Mouse (Mus musculus): ENCODE measurements around the gene Diaph3. TPM values are rescaled to one million over a fixed set of nuclear protein-coding genes. Genes with fewer than 3 reads are reported as not detected.
"Not testable (repeated sequence)": the region's sequence is repeated elsewhere in the genome, so short reads cannot be mapped to it uniquely, and the experiment has no call there.

Gene Diaph3
- polyA plus RNA-seq, 1 experiment from 2014 or later: 4.1 TPM

- Histone ChIP-seq H3K4me1 (replicated peaks; ENCODE audit: control insufficient read depth, insufficient read depth, low read length) (no peaks in the 10 kb centered on the region), H3K4me3 (replicated peaks; ENCODE audit: low read length) (no peak overlapping the region), H3K27me3 (ENCODE audit: control insufficient read depth, insufficient read depth, low read length) (no peaks in the 10 kb centered on the region), H3K9ac (no peak overlapping the region), H3K9me3 (ENCODE audit: control insufficient read depth, low read length) (no peaks in the 10 kb centered on the region), H3K4me2 (replicated peaks) (no peak overlapping the region), H3K36me3 (replicated peaks; ENCODE audit: control insufficient read depth, insufficient read depth) (no peaks in the 10 kb centered on the region), H3K27ac (no peak overlapping the region)
- ATAC-seq (ENCODE audit: low FRiP score) (no peak), DNase-seq (ENCODE audit: low spot score) (no peak)
- WGBS: 85% methylated on average over 5 of the region's 5 CpGs
Measured at GRCm38 (mm10) chr14:87091108-87091507, 49.9 kb downstream of the Diaph3 start.

GRCm38 (mm10) chr14:87088928-87089327 lies 52.1 kb downstream of the Diaph3 start:
- Histone ChIP-seq H3K4me3 (replicated peaks; ENCODE audit: low read length) (no peak overlapping the region), H3K4me1 (replicated peaks; ENCODE audit: control insufficient read depth, insufficient read depth, low read length) (no peaks in the 10 kb centered on the region), H3K9ac (no peak overlapping the region), H3K4me2 (replicated peaks) (no peak overlapping the region), H3K9me3 (ENCODE audit: control insufficient read depth, low read length) (no peaks in the 10 kb centered on the region), H3K27me3 (ENCODE audit: control insufficient read depth, insufficient read depth, low read length) (no peaks in the 10 kb centered on the region), H3K36me3 (replicated peaks; ENCODE audit: control insufficient read depth, insufficient read depth) (no peaks in the 10 kb centered on the region), H3K27ac (no peak overlapping the region)
- ATAC-seq (ENCODE audit: low FRiP score): no peak
- no peak for DNase-seq (ENCODE audit: low spot score)
- 87% methylated on average over 4 of the region's 4 CpGs for WGBS

GRCm38 (mm10) chr14:87088456-87088855 lies 52.6 kb downstream of the Diaph3 start:
- H3K9ac ChIP-seq: no peak overlapping the region
- 88% methylated on average over 5 of the region's 5 CpGs for WGBS
- H3K27ac ChIP-seq: no peak overlapping the region
- no peak for DNase-seq (ENCODE audit: low spot score)
- no peak overlapping the region for H3K4me3 ChIP-seq (replicated peaks; ENCODE audit: low read length)
- no peaks in the 10 kb centered on the region for H3K36me3 ChIP-seq (replicated peaks; ENCODE audit: control insufficient read depth, insufficient read depth)
- H3K9me3 ChIP-seq (ENCODE audit: control insufficient read depth, low read length): no peaks in the 10 kb centered on the region
- H3K4me1 ChIP-seq (replicated peaks; ENCODE audit: control insufficient read depth, insufficient read depth, low read length): no peaks in the 10 kb centered on the region
- no peak for ATAC-seq (ENCODE audit: low FRiP score)
- H3K4me2 ChIP-seq (replicated peaks): no peak overlapping the region
- no peaks in the 10 kb centered on the region for H3K27me3 ChIP-seq (ENCODE audit: control insufficient read depth, insufficient read depth, low read length)

GRCm38 (mm10) chr14:87087996-87088395 lies 53.0 kb downstream of the Diaph3 start:
- Histone ChIP-seq H3K4me2 (replicated peaks) (no peak overlapping the region), H3K27me3 (ENCODE audit: control insufficient read depth, insufficient read depth, low read length) (no peaks in the 10 kb centered on the region), H3K4me1 (replicated peaks; ENCODE audit: control insufficient read depth, insufficient read depth, low read length) (no peaks in the 10 kb centered on the region), H3K9me3 (ENCODE audit: control insufficient read depth, low read length) (no peaks in the 10 kb centered on the region), H3K4me3 (replicated peaks; ENCODE audit: low read length) (no peak overlapping the region), H3K9ac (no peak overlapping the region), H3K27ac (no peak overlapping the region), H3K36me3 (replicated peaks; ENCODE audit: control insufficient read depth, insufficient read depth) (no peaks in the 10 kb centered on the region)
- no peak for ATAC-seq (ENCODE audit: low FRiP score)
- DNase-seq (ENCODE audit: low spot score): no peak
- 65% methylated on average over 1 of the region's 1 CpGs for WGBS

GRCm38 (mm10) chr14:87084906-87085305 lies 56.1 kb downstream of the Diaph3 start:
- H3K4me3 ChIP-seq (replicated peaks; ENCODE audit: low read length); H3K4me2 ChIP-seq (replicated peaks); H3K4me1 ChIP-seq (replicated peaks; ENCODE audit: control insufficient read depth, insufficient read depth, low read length); ATAC-seq (ENCODE audit: low FRiP score); H3K9me3 ChIP-seq (ENCODE audit: control insufficient read depth, low read length); H3K9ac ChIP-seq; H3K27me3 ChIP-seq (ENCODE audit: control insufficient read depth, insufficient read depth, low read length); DNase-seq (ENCODE audit: low spot score); H3K27ac ChIP-seq; H3K36me3 ChIP-seq (replicated peaks; ENCODE audit: control insufficient read depth, insufficient read depth): not testable (repeated sequence)
- 77% methylated on average over 8 of the region's 8 CpGs for WGBS

DNA sequence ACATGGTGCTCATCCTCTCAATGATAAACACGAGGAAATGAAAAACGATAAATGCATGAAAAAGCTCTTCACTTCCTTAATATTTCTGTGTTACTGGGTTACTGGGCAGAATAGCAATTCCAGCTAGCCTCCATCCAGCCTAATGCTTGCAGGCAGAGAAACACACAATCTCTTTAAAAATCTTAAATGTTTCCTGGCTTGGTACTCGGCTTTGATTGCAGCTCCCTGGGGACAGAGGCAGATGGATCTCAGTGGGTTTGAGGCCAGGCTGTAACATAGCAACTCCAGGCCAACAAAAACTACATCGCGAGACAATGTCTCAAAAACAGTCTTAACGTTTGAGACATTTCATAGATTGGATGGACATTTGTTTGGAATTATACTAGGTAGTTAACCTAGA lies 57.1 kb downstream of the Diaph3 start:
- H3K9ac ChIP-seq: no peak overlapping the region
- WGBS: 65% methylated on average over 6 of the region's 6 CpGs
- no peak overlapping the region for H3K4me3 ChIP-seq (replicated peaks; ENCODE audit: low read length)
- no peaks in the 10 kb centered on the region for H3K36me3 ChIP-seq (replicated peaks; ENCODE audit: control insufficient read depth, insufficient read depth)
- no peaks in the 10 kb centered on the region for H3K27me3 ChIP-seq (ENCODE audit: control insufficient read depth, insufficient read depth, low read length)
- DNase-seq (ENCODE audit: low spot score) (no peak), ATAC-seq (ENCODE audit: low FRiP score) (no peak)
- no peaks in the 10 kb centered on the region for H3K4me1 ChIP-seq (replicated peaks; ENCODE audit: control insufficient read depth, insufficient read depth, low read length)
- H3K27ac ChIP-seq: no peak overlapping the region
- no peak overlapping the region for H3K4me2 ChIP-seq (replicated peaks)
- H3K9me3 ChIP-seq (ENCODE audit: control insufficient read depth, low read length): no peaks in the 10 kb centered on the region

- H3K27me3 ChIP-seq (ENCODE audit: control insufficient read depth, insufficient read depth, low read length): no peaks in the 10 kb centered on the region
- no peak overlapping the region for H3K9ac ChIP-seq
- ATAC-seq (ENCODE audit: low FRiP score) (no peak), DNase-seq (ENCODE audit: low spot score) (no peak)
- no peak overlapping the region for H3K27ac ChIP-seq
- no peaks in the 10 kb centered on the region for H3K36me3 ChIP-seq (replicated peaks; ENCODE audit: control insufficient read depth, insufficient read depth)
- no peak overlapping the region for H3K4me2 ChIP-seq (replicated peaks)
- no peaks in the 10 kb centered on the region for H3K4me1 ChIP-seq (replicated peaks; ENCODE audit: control insufficient read depth, insufficient read depth, low read length)
- H3K4me3 ChIP-seq (replicated peaks; ENCODE audit: low read length): no peak overlapping the region
- 93% methylated on average over 2 of the region's 2 CpGs for WGBS
- no peaks in the 10 kb centered on the region for H3K9me3 ChIP-seq (ENCODE audit: control insufficient read depth, low read length)
Measured at GRCm38 (mm10) chr14:87079725-87080124, 61.3 kb downstream of the Diaph3 start.

DNA sequence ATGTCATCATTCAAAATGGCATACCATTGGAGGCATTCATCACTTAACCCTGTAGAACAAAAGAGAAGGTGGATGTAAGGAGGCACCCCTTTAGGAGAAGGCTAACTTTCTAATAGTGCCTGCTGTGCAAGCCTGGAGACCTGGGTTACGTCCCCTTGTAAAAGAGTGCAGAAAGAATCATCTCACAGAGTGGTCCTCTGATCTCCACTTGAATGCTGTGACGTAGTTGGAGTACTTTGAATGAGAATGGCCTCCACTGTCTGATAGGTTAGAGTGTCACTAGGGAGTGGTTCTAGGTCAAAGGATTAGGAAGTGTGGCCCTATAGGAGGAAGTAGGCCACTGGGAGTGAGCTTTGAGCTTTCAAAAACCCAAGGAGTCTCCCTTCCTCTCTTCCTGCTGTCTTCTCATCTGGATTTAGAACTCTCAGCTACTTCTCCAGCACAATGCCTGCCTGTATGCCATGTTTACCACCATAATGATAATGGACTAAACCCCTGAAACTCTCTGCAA lies 66.0 kb downstream of the Diaph3 start:
- H3K27ac ChIP-seq: no peak overlapping the region
- WGBS: 82% methylated on average over 2 of the region's 2 CpGs
- H3K4me3 ChIP-seq (replicated peaks; ENCODE audit: low read length): no peak overlapping the region
- no peaks in the 10 kb centered on the region for H3K4me1 ChIP-seq (replicated peaks; ENCODE audit: control insufficient read depth, insufficient read depth, low read length)
- ATAC-seq (ENCODE audit: low FRiP score): no peak
- H3K36me3 ChIP-seq (replicated peaks; ENCODE audit: control insufficient read depth, insufficient read depth): no peaks in the 10 kb centered on the region
- H3K9ac ChIP-seq: no peak overlapping the region
- H3K27me3 ChIP-seq (ENCODE audit: control insufficient read depth, insufficient read depth, low read length): no peaks in the 10 kb centered on the region
- no peaks in the 10 kb centered on the region for H3K9me3 ChIP-seq (ENCODE audit: control insufficient read depth, low read length)
- H3K4me2 ChIP-seq (replicated peaks): no peak overlapping the region
- no peak for DNase-seq (ENCODE audit: low spot score)

GRCm38 (mm10) chr14:87064281-87064680 lies 76.8 kb downstream of the Diaph3 start:
- H3K4me1 ChIP-seq (replicated peaks; ENCODE audit: control insufficient read depth, insufficient read depth, low read length): no peaks in the 10 kb centered on the region

GRCm38 (mm10) chr14:87056169-87056568 lies 84.9 kb downstream of the Diaph3 start:
- Histone ChIP-seq H3K9ac (no peak overlapping the region), H3K4me2 (replicated peaks) (no peak overlapping the region), H3K27ac (no peak overlapping the region), H3K9me3 (ENCODE audit: control insufficient read depth, low read length) (peaks cover 7% of the 10 kb centered on the region), H3K4me1 (replicated peaks; ENCODE audit: control insufficient read depth, insufficient read depth, low read length) (no peaks in the 10 kb centered on the region), H3K4me3 (replicated peaks; ENCODE audit: low read length) (no peak overlapping the region), H3K27me3 (ENCODE audit: control insufficient read depth, insufficient read depth, low read length) (no peaks in the 10 kb centered on the region), H3K36me3 (replicated peaks; ENCODE audit: control insufficient read depth, insufficient read depth) (no peaks in the 10 kb centered on the region)
- no peak for ATAC-seq (ENCODE audit: low FRiP score)
- 96% methylated on average over 2 of the region's 2 CpGs for WGBS
- DNase-seq (ENCODE audit: low spot score): no peak

More at GRCm38 (mm10) chr14:87064281-87064680, 76.8 kb downstream of the Diaph3 start:
- Histone ChIP-seq H3K9me3 (ENCODE audit: control insufficient read depth, low read length) (no peaks in the 10 kb centered on the region), H3K27ac (no peak overlapping the region), H3K4me3 (replicated peaks; ENCODE audit: low read length) (no peak overlapping the region), H3K27me3 (ENCODE audit: control insufficient read depth, insufficient read depth, low read length) (no peaks in the 10 kb centered on the region), H3K9ac (no peak overlapping the region), H3K36me3 (replicated peaks; ENCODE audit: control insufficient read depth, insufficient read depth) (no peaks in the 10 kb centered on the region), H3K4me2 (replicated peaks) (no peak overlapping the region)
- no peak for DNase-seq (ENCODE audit: low spot score)
- WGBS: 95% methylated on average over 4 of the region's 4 CpGs
- no peak for ATAC-seq (ENCODE audit: low FRiP score)
